Mouse (Mus musculus): Measurements from ENCODE around the gene Alkbh1.
A peak's percentile ranks its signal among the peaks of the same experiment; 100 is the strongest.
"Not testable (repeated sequence)": the region's sequence is repeated elsewhere in the genome, so short reads cannot be mapped to it uniquely, and the experiment has no call there.

Alkbh1 gene

GRCm38 (mm10) chr12:87443700-87444122, at the start of gene Alkbh1, which contains the start of gene Slirp:
Gene Alkbh1 (minus strand): TSS chr12:87444017.
Gene Slirp (plus strand): TSS chr12:87443896.
- DNase-seq (ENCODE audit: low spot score) = peak; percentile 96

DNA sequence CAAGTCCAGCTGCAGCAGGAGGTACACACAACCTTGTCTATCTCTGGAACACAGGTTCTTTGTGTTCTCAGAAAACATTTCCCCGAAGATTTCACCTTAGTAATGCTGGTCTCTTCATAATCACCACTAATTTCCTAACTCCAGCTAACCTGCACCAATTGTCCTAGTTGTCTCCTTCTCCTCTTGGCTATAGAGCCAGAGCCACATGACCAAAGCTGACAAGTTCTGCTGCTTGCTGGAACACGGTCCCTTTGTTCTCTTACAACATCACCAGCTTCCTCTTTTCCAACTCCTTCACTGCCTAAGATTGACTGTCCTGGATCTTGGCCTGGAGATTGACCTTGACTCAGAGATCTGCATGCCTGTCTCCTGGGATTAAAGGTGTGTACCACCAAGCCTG, 44.9 kb upstream of the Alkbh1 start:
- not testable (repeated sequence) for DNase-seq (ENCODE audit: low spot score)

DNA sequence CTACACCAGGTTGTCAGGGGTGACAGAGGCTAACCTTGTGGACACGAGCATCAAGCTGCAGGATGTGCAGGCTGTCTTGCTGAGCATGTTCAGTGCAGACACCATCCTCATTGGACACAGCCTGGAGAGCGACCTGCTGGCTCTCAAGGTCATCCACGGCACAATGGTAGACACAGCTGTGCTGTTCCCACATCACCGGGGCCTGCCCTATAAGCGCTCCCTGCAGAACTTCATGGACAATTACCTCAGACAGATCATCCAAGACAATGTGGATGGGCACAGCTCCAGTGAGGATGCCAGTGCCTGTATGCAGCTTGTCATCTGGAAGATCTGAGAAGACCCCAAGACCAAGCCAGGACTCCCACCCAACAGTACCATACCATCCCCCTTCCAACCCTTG, 38.7 kb upstream of the Alkbh1 start:
- not testable (repeated sequence) for DNase-seq (ENCODE audit: low spot score)

GRCm38 (mm10) chr12:87474756-87475155, 30.9 kb upstream of the Alkbh1 start:
- no peak for DNase-seq (ENCODE audit: low spot score)

GRCm38 (mm10) chr12:87471964-87472786, 28.4 kb upstream of the Alkbh1 start, which contains the start of gene Snw1:
Gene Snw1 (minus strand): TSS chr12:87472274.
- peak; percentile 98 for DNase-seq (ENCODE audit: low spot score)

- DNase-seq (ENCODE audit: low spot score) = peak; percentile 21
These were observed 27.7 kb upstream of the Alkbh1 start for GRCm38 (mm10) chr12:87471421-87471963.

GRCm38 (mm10) chr12:87470263-87471136, 26.7 kb upstream of the Alkbh1 start:
- DNase-seq (ENCODE audit: low spot score) = peak; percentile 5

- no peak for DNase-seq (ENCODE audit: low spot score)
These were observed 21.0 kb upstream of the Alkbh1 start for GRCm38 (mm10) chr12:87464678-87465297.

- no peak for DNase-seq (ENCODE audit: low spot score)
These were observed 5.6 kb upstream of the Alkbh1 start for GRCm38 (mm10) chr12:87449456-87449855.

DNA sequence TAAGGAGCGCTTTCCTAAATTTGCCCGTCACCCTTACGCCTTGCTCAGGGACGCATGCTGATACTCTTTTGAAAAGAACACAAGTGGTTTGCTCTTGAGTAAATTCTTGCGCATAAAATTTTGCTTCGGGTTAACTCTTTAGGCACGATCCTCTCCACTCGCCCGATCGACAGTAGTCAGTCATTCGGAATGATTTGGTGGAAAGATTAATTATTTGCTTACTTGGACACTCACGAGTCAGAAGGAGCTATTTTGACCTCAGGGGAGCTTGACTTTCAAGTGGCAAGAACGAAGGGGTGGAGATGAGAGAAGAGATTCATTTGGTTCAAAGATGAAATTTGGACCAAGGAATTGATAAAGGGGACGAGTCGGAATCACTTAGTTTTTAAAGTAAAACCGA, 394 bp upstream of the Alkbh1 start:
- peak; percentile 53 for DNase-seq (ENCODE audit: low spot score)

DNA sequence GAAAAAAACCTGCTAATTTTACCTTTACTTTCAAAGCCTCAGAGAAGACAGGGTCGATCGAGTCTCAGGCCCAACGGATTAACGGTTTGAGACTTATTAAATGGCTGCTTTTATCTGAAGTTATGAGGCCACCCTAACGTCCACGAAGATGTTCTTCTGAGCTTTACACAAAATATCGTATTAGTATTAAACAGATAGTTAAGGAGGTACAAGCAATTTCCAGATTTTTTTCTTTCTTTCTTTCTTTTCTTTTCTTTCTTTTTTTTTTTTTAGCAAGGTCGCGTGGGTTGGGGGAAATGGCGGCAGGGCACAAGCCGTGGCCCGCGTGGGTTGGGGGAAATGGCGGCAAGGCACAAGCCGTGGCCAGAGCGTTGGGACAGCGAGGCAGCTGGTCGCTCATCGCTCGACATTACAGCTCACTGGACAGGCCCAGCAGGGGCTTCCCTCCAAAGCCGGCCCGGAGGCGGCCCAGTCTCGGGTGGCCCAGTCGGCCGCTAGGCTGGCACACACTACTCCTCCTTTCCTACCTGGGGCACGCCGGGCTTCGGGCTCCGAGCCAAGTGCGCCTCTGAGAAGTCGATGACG, 610 bp downstream of the Alkbh1 start:
- peak; percentile 62 for DNase-seq (ENCODE audit: low spot score)

DNA sequence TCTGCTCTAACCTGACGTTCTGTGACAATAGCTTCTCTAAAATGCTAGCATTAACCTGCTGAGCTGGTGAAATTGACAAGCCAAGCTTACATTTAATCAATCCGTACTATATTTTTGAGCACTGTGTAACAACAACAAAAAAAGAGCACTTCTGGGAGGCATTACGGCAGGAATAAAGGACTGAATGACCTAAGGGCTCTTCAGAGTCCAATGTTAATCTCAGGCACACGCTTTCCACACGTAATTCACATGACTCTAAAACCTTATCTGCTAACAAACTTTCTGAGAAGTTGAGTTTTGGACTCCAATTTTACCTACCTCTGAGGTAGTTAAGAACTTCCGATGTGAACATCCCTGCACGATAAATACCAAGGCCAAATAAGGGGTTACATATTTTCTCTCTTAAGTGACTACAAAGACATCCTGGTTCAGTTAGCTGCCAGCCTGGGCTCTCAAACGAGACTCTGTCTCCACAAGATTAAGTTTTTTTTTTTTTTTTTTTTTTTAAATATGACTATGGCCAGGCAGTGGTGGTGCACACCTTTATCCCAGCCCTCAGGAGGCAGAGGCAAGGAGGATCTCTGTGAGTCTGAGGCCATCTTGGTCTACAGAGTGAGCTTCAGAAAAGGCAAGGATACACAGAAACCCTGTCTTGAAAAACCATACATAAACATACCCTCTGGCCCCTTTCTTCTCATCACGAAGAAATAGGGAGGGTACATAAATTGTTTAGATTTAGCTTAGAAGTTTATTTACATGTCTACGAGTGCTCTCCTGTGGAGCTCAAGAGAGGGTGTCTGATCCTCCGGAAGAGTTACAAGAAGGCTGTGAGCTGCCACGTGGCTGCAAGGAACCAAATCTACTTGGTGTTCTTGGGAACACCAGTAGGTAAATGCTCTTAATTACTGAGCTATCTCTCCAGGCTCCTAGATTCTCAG, 1.4 kb downstream of the Alkbh1 start:
- DNase-seq (ENCODE audit: low spot score) = peak; percentile 45

GRCm38 (mm10) chr12:87428885-87429284, 14.9 kb downstream of the Alkbh1 start:
- no peak for DNase-seq (ENCODE audit: low spot score)

DNA sequence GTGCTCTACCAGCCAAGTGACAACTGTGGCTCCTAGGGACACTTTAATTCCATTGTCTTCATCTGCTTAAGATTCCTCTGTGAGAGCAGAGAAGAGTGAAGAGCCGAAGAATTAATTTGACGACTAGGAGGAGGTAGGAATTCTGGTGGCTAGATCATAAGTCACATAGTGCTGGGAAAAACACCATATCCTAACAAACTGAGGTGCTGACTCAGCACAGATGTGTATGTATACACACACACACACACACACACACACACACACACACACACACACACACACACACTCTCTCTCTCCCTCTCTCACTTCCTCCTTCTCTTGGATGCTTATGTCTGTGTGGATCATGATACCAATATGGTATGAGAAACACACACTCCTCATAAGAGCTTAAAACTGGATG, 15.5 kb downstream of the Alkbh1 start:
- DNase-seq (ENCODE audit: low spot score) = no peak

- no peak for DNase-seq (ENCODE audit: low spot score)
These were observed 17.3 kb downstream of the Alkbh1 start for GRCm38 (mm10) chr12:87426354-87427031.

GRCm38 (mm10) chr12:87424516-87424915, 19.3 kb downstream of the Alkbh1 start:
- DNase-seq (ENCODE audit: low spot score) = no peak

- no peak for DNase-seq (ENCODE audit: low spot score)
These were observed 20.1 kb downstream of the Alkbh1 start for GRCm38 (mm10) chr12:87423700-87424099.

DNA sequence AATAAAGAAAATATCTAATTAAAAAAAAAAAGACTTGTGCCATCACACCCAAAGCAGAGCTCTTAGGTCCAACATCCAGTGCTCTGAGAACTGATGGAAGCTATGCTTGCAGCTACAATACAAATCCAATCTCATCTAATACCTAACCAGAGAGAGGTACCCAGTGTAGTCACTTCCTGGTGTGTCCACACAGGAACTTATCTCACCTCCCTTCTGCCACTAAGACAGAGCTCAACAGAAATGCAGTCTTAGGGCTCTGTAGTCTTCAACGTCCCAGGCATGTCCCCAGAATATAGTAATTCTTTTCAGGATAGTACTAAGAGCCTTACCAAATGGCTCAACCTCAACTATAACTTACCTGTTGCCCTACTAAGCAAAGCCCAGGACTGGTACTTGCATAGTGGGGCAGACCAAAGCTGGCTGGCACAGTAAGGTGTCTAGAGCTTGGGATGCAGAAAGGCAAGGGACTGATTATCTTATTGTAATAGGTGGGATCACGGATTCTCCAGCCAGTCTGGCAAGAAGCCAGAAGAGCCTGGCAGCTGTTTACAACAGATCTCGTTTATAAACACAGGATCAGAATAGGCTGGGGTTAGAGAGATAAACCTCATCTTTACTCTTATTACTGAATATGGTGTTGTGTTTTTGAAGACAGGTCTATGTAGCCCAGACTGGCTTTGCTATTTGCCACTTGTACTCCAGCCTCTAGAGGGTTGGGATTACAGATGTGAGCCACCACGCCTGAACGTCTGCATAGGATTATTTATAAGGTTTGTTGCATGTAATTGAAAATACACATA, 21.9 kb downstream of the Alkbh1 start:
- DNase-seq (ENCODE audit: low spot score) = no peak

- no peak for DNase-seq (ENCODE audit: low spot score)
These were observed 23.8 kb downstream of the Alkbh1 start for GRCm38 (mm10) chr12:87419974-87420485.

All from retina, embryonic 14.5 days (tissue).